Mouse (Mus musculus) cerebellum, adult 9-10 months (tissue): ENCODE measurements around the gene Scgb2b27.
"Not testable (repeated sequence)": the region's sequence is repeated elsewhere in the genome, so short reads cannot be mapped to it uniquely, and the experiment has no call there.

ENCODE experiments used
- DNase-seq: peaks from one replicate; pipeline ENCODE4 v3.0.0; 2022

Scgb2b27 gene

GRCm38 (mm10) chr7:34013842-34014241, at the start of gene Scgb2b27:
TSS of gene Scgb2b27 (minus strand) at chr7:34013942.
- no peak for DNase-seq

DNA sequence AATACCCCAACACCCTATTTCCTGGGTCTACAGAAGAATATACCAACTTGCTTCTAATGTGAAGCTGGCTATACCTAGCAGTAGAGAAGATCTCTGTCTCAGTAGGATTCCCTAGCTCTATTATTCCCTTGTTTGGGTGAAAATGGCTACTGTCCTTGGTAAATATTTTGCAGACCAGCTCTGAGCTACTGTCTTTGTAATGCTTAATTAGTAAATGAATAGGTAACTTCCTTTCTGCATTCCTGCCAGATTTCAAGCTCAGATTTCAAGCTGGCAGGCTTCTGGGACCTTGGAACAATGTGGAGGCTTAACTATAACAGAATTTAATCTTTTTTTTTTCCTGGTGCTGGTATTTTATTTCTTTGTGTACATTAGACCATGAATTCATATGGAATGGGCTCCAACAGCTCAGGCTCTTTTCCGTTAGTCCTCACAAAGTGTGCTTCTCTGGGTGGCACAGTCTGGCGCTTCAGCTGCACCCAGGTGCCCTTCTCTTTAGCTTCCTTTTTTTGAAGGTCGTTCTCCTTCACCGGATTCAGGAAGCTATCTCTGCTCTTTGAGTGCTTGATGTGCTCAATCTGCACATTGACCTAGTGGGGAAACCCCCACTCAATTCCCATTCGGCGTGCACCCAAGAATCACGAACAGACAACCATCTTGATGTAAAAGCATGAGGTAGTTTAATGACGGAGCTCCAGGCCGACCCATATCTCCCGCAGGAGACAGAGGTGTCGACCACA, 22.5 kb upstream of the Scgb2b27 start:
- DNase-seq = not testable (repeated sequence)

GRCm38 (mm10) chr7:34034579-34034978, 20.8 kb upstream of the Scgb2b27 start:
- not testable (repeated sequence) for DNase-seq

DNA sequence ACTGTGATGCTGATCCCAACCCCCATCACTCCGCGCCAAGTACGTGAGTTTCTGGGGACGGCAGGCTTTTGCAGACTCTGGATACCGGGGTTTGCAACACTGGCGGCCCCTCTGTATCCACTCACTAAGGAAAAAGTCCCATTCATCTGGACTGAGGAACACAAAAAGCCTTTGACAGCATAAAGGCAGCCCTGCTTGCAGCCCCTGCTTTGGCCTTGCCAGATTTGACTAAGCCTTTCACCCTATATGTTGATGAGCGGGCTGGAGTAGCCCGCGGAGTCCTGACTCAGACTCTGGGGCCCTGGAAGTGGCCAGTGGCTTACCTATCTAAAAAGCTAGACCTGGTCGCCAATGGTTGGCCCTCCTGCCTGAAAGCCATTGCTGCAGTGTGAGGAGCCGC, 16.3 kb upstream of the Scgb2b27 start:
- no peak for DNase-seq

GRCm38 (mm10) chr7:34027202-34027601, 13.5 kb upstream of the Scgb2b27 start:
- DNase-seq = not testable (repeated sequence)

DNA sequence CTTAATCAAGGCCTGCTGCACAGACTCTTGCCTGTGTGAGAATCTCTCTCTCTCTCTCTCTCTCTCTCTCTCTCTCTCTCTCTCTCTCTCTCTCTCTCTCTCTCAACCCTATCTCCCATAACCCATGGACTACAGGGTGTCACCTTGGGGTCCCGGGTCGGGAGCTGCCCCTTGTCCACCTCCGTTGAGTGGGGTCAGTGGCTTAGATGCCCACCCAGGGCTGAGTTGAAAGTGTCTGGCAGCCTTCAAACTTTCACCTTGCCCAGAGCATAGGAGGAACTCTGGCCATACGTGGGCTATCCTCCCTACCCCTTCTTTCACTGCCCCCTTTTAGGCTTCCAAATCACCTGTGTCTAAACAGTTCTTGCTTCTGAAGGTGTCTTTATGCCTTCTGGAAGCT, 11.9 kb upstream of the Scgb2b27 start:
- DNase-seq = no peak

DNA sequence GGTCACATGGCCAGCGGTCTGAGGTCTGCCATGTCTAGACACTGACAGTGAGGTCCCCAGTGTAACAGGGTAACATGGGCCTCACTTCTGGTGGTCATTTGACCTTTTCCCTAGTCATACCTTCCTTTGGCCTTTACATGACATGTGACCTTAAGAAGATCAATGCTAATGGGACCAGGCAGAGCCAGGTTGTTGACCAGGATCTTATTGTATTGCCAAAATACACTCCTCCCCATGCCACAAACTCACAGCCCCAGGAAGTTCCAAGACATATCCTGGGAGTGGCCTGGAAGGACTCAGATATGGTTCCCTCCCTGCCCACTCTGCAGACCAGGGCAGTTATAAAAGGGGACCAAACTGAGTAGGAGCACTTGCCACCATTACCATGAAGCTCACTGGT, 7.4 kb upstream of the Scgb2b27 start, which contains the start of gene Scgb1b27:
Gene Scgb1b27, plus strand, starts transcription at position 301 of the 400 bp plus-strand sequence.
- not testable (repeated sequence) for DNase-seq

DNA sequence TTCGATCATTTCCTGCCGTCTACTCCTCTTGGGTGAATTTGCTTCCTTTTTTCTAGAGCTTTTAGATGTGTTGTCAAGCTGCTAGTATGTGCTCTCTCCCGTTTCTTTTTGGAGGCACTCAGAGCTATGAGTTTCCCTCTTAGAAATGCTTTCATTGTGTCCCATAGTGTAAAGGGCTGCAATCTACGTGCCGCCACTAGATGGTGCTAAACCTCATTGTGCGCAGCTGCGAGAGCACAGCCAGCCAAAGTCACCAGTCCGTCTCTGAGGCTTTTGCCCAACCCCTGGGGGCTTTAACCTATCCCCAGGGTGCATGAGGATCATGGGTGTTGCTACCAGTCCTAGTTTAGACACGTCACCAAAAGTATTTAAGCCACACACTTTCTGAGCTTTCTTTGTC, 31.5 kb downstream of the Scgb2b27 start:
- peak; percentile 8 for DNase-seq
